Mouse (Mus musculus): ENCODE results near the gene Phox2a.

DNA sequence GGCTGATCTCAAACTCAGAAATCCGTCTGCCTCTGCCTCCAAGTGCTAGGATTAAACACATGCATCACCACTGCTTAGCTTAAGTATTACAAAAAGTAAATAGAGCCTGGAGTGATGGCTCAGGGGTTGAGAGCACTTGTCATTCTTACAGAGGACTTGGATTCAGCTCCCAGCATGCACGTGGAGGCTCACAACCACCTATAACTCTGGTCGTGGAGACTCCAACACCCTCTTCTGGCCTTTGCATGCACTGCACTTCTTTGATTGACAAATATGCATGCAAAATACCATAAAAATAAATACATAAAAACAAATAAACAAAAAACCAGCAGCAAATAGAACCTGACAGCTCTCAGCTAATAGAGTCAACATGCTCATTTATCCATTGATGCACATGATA is 44.2 kb downstream of the Phox2a start:
- no peak for TF ChIP-seq CTCF (IDR thresholded peaks at IDR 0.05; ENCODE audit: borderline replicate concordance, control insufficient read depth, extremely low read depth, insufficient read depth, low read length, poor library complexity)
- TF ChIP-seq POLR2A (IDR thresholded peaks at IDR 0.05; ENCODE audit: control insufficient read depth, extremely low read depth, insufficient read depth, low read length, poor library complexity): no peak

Data from thymus, adult 2 months (tissue).